Mouse (Mus musculus) ovary, adult 18-20 months (tissue): ENCODE results near the gene Gm21767.
"Not testable (repeated sequence)": the region's sequence is repeated elsewhere in the genome, so short reads cannot be mapped to it uniquely, and the experiment has no call there.

Source experiments
- DNase-seq: peaks from one replicate; pipeline ENCODE4 v3.0.0; 2022; ENCODE audit warnings: low spot score, mixed read lengths

Gene Gm21767

GRCm38 (mm10) chrY:13941438-13941837, at the start of gene Gm21767:
Gm21767 (plus strand) TSS chrY:13941738.
- DNase-seq: not testable (repeated sequence)
